Mouse (Mus musculus): ENCODE measurements around the gene Stard7. TPM values are rescaled to one million over a fixed set of nuclear protein-coding genes. Genes with fewer than 3 reads are reported as not detected.
A peak's percentile ranks its signal among the peaks of the same experiment; 100 is the strongest.
"Not testable (repeated sequence)": the region's sequence is repeated elsewhere in the genome, so short reads cannot be mapped to it uniquely, and the experiment has no call there.

Stard7 gene
- polyA plus RNA-seq, 1 experiment from 2014 or later, result 53.7 TPM

GRCm38 (mm10) chr2:127298056-127298455, 28.0 kb downstream of the Stard7 start:
- Histone ChIP-seq H3K36me3 (ENCODE audit: control insufficient read depth, insufficient read depth) (peaks cover 75% of the 10 kb centered on the region), H3K27me3 (replicated peaks; ENCODE audit: control insufficient read depth, insufficient read depth, low read length) (no peaks in the 10 kb centered on the region), H3K4me3 (ENCODE audit: low read depth, low read length) (no peak overlapping the region), H3K9ac (ENCODE audit: low read depth, low read length) (no peak overlapping the region), H3K9me3 (ENCODE audit: control insufficient read depth) (no peaks in the 10 kb centered on the region), H3K4me2 (replicated peaks; ENCODE audit: low read depth) (no peak overlapping the region), H3K27ac (ENCODE audit: low read depth, low read length) (no peak overlapping the region), H3K4me1 (replicated peaks; ENCODE audit: control insufficient read depth, insufficient read depth, low read length) (no peaks in the 10 kb centered on the region)
- no peak for TF ChIP-seq CTCF (IDR thresholded peaks at IDR 0.05; ENCODE audit: low read depth)
- 92% methylated on average over 1 of the region's 1 CpGs for WGBS
- no peak for ATAC-seq

- Histone ChIP-seq H3K9me3 (ENCODE audit: control insufficient read depth) (no peaks in the 10 kb centered on the region), H3K4me1 (replicated peaks; ENCODE audit: control insufficient read depth, insufficient read depth, low read length) (no peaks in the 10 kb centered on the region), H3K4me3 (ENCODE audit: low read depth, low read length) (no peak overlapping the region), H3K9ac (ENCODE audit: low read depth, low read length) (no peak overlapping the region), H3K27me3 (replicated peaks; ENCODE audit: control insufficient read depth, insufficient read depth, low read length) (no peaks in the 10 kb centered on the region), H3K4me2 (replicated peaks; ENCODE audit: low read depth) (no peak overlapping the region), H3K27ac (ENCODE audit: low read depth, low read length) (no peak overlapping the region), H3K36me3 (ENCODE audit: control insufficient read depth, insufficient read depth) (peaks cover 53% of the 10 kb centered on the region)
- 71% methylated on average over 3 of the region's 3 CpGs for WGBS
- no peak for ATAC-seq
- TF ChIP-seq CTCF (IDR thresholded peaks at IDR 0.05; ENCODE audit: low read depth), result no peak
Observed at GRCm38 (mm10) chr2:127300701-127301100, 30.7 kb downstream of the Stard7 start.

GRCm38 (mm10) chr2:127301883-127302282, 31.9 kb downstream of the Stard7 start:
- Histone ChIP-seq H3K9me3 (ENCODE audit: control insufficient read depth) (no peaks in the 10 kb centered on the region), H3K4me2 (replicated peaks; ENCODE audit: low read depth) (no peak overlapping the region), H3K4me1 (replicated peaks; ENCODE audit: control insufficient read depth, insufficient read depth, low read length) (no peaks in the 10 kb centered on the region), H3K9ac (ENCODE audit: low read depth, low read length) (no peak overlapping the region), H3K4me3 (ENCODE audit: low read depth, low read length) (no peak overlapping the region), H3K27ac (ENCODE audit: low read depth, low read length) (no peak overlapping the region), H3K36me3 (ENCODE audit: control insufficient read depth, insufficient read depth) (peaks cover 41% of the 10 kb centered on the region), H3K27me3 (replicated peaks; ENCODE audit: control insufficient read depth, insufficient read depth, low read length) (no peaks in the 10 kb centered on the region)
- 93% methylated on average over 3 of the region's 3 CpGs for WGBS
- ATAC-seq, result no peak
- TF ChIP-seq CTCF (IDR thresholded peaks at IDR 0.05; ENCODE audit: low read depth), result no peak

- H3K4me1 ChIP-seq (replicated peaks; ENCODE audit: control insufficient read depth, insufficient read depth, low read length); H3K9me3 ChIP-seq (ENCODE audit: control insufficient read depth); H3K27me3 ChIP-seq (replicated peaks; ENCODE audit: control insufficient read depth, insufficient read depth, low read length); H3K4me3 ChIP-seq (ENCODE audit: low read depth, low read length); H3K4me2 ChIP-seq (replicated peaks; ENCODE audit: low read depth); H3K9ac ChIP-seq (ENCODE audit: low read depth, low read length); H3K27ac ChIP-seq (ENCODE audit: low read depth, low read length); ATAC-seq: not testable (repeated sequence)
- WGBS, result 88% methylated on average over 4 of the region's 4 CpGs
- H3K36me3 ChIP-seq (ENCODE audit: control insufficient read depth, insufficient read depth), result peaks cover 18% of the 10 kb centered on the region; the same call in 1 of the 2 replicates
Observed at GRCm38 (mm10) chr2:127304192-127304591, 34.2 kb downstream of the Stard7 start.

GRCm38 (mm10) chr2:127304609-127305210, 34.7 kb downstream of the Stard7 start:
- TF ChIP-seq CTCF (IDR thresholded peaks at IDR 0.05; ENCODE audit: low read depth), result no peak
- 88% methylated on average over 3 of the region's 3 CpGs for WGBS
- Histone ChIP-seq H3K27ac (ENCODE audit: low read depth, low read length) (no peak overlapping the region), H3K4me2 (replicated peaks; ENCODE audit: low read depth) (no peak overlapping the region), H3K4me1 (replicated peaks; ENCODE audit: control insufficient read depth, insufficient read depth, low read length) (no peaks in the 10 kb centered on the region), H3K9me3 (ENCODE audit: control insufficient read depth) (no peaks in the 10 kb centered on the region), H3K27me3 (replicated peaks; ENCODE audit: control insufficient read depth, insufficient read depth, low read length) (no peaks in the 10 kb centered on the region), H3K9ac (ENCODE audit: low read depth, low read length) (no peak overlapping the region), H3K36me3 (ENCODE audit: control insufficient read depth, insufficient read depth) (peaks cover 13% of the 10 kb centered on the region; the same call in 1 of the 2 replicates), H3K4me3 (ENCODE audit: low read depth, low read length) (no peak overlapping the region)
- ATAC-seq, result no peak

GRCm38 (mm10) chr2:127306123-127306522, 36.1 kb downstream of the Stard7 start:
- no peak overlapping the region for H3K4me3 ChIP-seq (ENCODE audit: low read depth, low read length)
- no peak overlapping the region for H3K27ac ChIP-seq (ENCODE audit: low read depth, low read length)
- H3K4me1 ChIP-seq (replicated peaks; ENCODE audit: control insufficient read depth, insufficient read depth, low read length), result no peaks in the 10 kb centered on the region
- TF ChIP-seq CTCF (IDR thresholded peaks at IDR 0.05; ENCODE audit: low read depth), result peak; percentile 53
- 0 out of 2 replicates have a peak, but pooled peaks cover under 1% of the 10 kb centered on the region for H3K36me3 ChIP-seq (ENCODE audit: control insufficient read depth, insufficient read depth)
- H3K9ac ChIP-seq (ENCODE audit: low read depth, low read length), result no peak overlapping the region
- no peak overlapping the region for H3K4me2 ChIP-seq (replicated peaks; ENCODE audit: low read depth)
- H3K27me3 ChIP-seq (replicated peaks; ENCODE audit: control insufficient read depth, insufficient read depth, low read length), result no peaks in the 10 kb centered on the region
- ATAC-seq, result no peak
- H3K9me3 ChIP-seq (ENCODE audit: control insufficient read depth), result no peaks in the 10 kb centered on the region

- Histone ChIP-seq H3K27ac (ENCODE audit: low read depth, low read length) (no peak overlapping the region), H3K9me3 (ENCODE audit: control insufficient read depth) (no peaks in the 10 kb centered on the region), H3K9ac (ENCODE audit: low read depth, low read length) (no peak overlapping the region), H3K36me3 (ENCODE audit: control insufficient read depth, insufficient read depth) (no peaks in the 10 kb centered on the region), H3K4me3 (ENCODE audit: low read depth, low read length) (no peak overlapping the region), H3K4me2 (replicated peaks; ENCODE audit: low read depth) (no peak overlapping the region), H3K4me1 (replicated peaks; ENCODE audit: control insufficient read depth, insufficient read depth, low read length) (no peaks in the 10 kb centered on the region), H3K27me3 (replicated peaks; ENCODE audit: control insufficient read depth, insufficient read depth, low read length) (no peaks in the 10 kb centered on the region)
- TF ChIP-seq CTCF (IDR thresholded peaks at IDR 0.05; ENCODE audit: low read depth), result no peak
- ATAC-seq, result no peak
- 34% methylated on average over 3 of the region's 3 CpGs for WGBS
Observed at GRCm38 (mm10) chr2:127307179-127307578, 37.2 kb downstream of the Stard7 start.

Measured in intestine, postnatal 0 days (tissue).